Mouse (Mus musculus) erythroblast, embryonic 14.5 days (primary cell): ENCODE measurements around the gene Cerkl. TPM values are rescaled to one million over a fixed set of nuclear protein-coding genes. Genes with fewer than 3 reads are reported as not detected.

Experiments
- H3K27me3 ChIP-seq: 2 replicates; pipeline ENCODE4 v1.6.1; 2012; ENCODE audit warnings: inconsistent platforms; ENCODE audit not compliant: control insufficient read depth
- H3K36me3 ChIP-seq: 2 replicates; pipeline ENCODE4 v1.6.1; 2012; ENCODE audit warnings: mild to moderate bottlenecking, inconsistent platforms; ENCODE audit not compliant: control insufficient read depth
- H3K4me1 ChIP-seq: 2 replicates; pipeline ENCODE4 v1.6.1; 2012; ENCODE audit warnings: inconsistent platforms; ENCODE audit not compliant: control insufficient read depth
- H3K4me3 ChIP-seq: replicated peaks from 2 replicates; pipeline ENCODE3; 2012; ENCODE audit warnings: moderate library complexity, mild to moderate bottlenecking, inconsistent platforms
- H3K9me3 ChIP-seq: 2 replicates; pipeline ENCODE4 v1.6.1; 2012; ENCODE audit warnings: low read length, inconsistent platforms, mixed read lengths; ENCODE audit not compliant: control insufficient read depth
- GATA1 ChIP-seq: IDR thresholded peaks from 2 replicates; pipeline ENCODE4 v1.6.1; 2012; ENCODE audit warnings: low read length, inconsistent platforms, mixed read lengths
- TAL1 ChIP-seq: IDR thresholded peaks from 3 replicates; pipeline ENCODE4 v1.6.1; 2012; ENCODE audit warnings: low read length, inconsistent platforms, mixed read lengths
- polyA plus RNA-seq: library from polyadenylated mRNA; stranded (reverse); fragments of >175 nt; gene quantifications from 2 replicates; pipeline ENCODE4 v1.2.3, GENCODE M21; 2012

The Cerkl gene
- polyA plus RNA-seq, 1 experiment: 0.02 TPM

- Histone ChIP-seq H3K27me3 (peaks cover 66% of the 10 kb centered on the region), H3K9me3 (no peaks in the 10 kb centered on the region), H3K4me3 (no peak overlapping the region), H3K36me3 (no peaks in the 10 kb centered on the region), H3K4me1 (no peaks in the 10 kb centered on the region)
- TF ChIP-seq GATA1 (no peak), TAL1 (no peak)
These were observed 2.8 kb upstream of the Cerkl start for GRCm38 (mm10) chr2:79459061-79460045.

GRCm38 (mm10) chr2:79457932-79458331 lies 1.3 kb upstream of the Cerkl start:
- Histone ChIP-seq H3K27me3 (peaks cover 74% of the 10 kb centered on the region), H3K9me3 (no peaks in the 10 kb centered on the region), H3K36me3 (no peaks in the 10 kb centered on the region), H3K4me1 (no peaks in the 10 kb centered on the region), H3K4me3 (no peak overlapping the region)
- TF ChIP-seq TAL1: no peak
- no peak for TF ChIP-seq GATA1

- H3K4me1 ChIP-seq: no peaks in the 10 kb centered on the region
- no peak overlapping the region for H3K4me3 ChIP-seq
- H3K27me3 ChIP-seq: peaks cover 76% of the 10 kb centered on the region
- TF ChIP-seq GATA1 (no peak), TAL1 (no peak)
- no peaks in the 10 kb centered on the region for H3K9me3 ChIP-seq
- no peaks in the 10 kb centered on the region for H3K36me3 ChIP-seq
These were observed 849 bp upstream of the Cerkl start for GRCm38 (mm10) chr2:79457434-79457833.

GRCm38 (mm10) chr2:79455646-79456045 lies 939 bp downstream of the Cerkl start:
- no peaks in the 10 kb centered on the region for H3K36me3 ChIP-seq
- no peak overlapping the region for H3K4me3 ChIP-seq
- TF ChIP-seq GATA1: no peak
- TF ChIP-seq TAL1: no peak
- H3K4me1 ChIP-seq: no peaks in the 10 kb centered on the region
- peaks cover 78% of the 10 kb centered on the region for H3K27me3 ChIP-seq
- no peaks in the 10 kb centered on the region for H3K9me3 ChIP-seq

GRCm38 (mm10) chr2:79454786-79455446 lies 1.7 kb downstream of the Cerkl start:
- no peaks in the 10 kb centered on the region for H3K4me1 ChIP-seq
- H3K36me3 ChIP-seq: no peaks in the 10 kb centered on the region
- TF ChIP-seq GATA1: no peak
- no peak for TF ChIP-seq TAL1
- H3K9me3 ChIP-seq: no peaks in the 10 kb centered on the region
- peaks cover 71% of the 10 kb centered on the region for H3K27me3 ChIP-seq
- H3K4me3 ChIP-seq: no peak overlapping the region

GRCm38 (mm10) chr2:79453901-79454781 lies 2.4 kb downstream of the Cerkl start:
- TF ChIP-seq GATA1 (no peak), TAL1 (no peak)
- H3K9me3 ChIP-seq: no peaks in the 10 kb centered on the region

GRCm38 (mm10) chr2:79451438-79451837 lies 5.1 kb downstream of the Cerkl start:
- Histone ChIP-seq H3K27me3 (peaks cover 36% of the 10 kb centered on the region), H3K36me3 (no peaks in the 10 kb centered on the region), H3K4me3 (no peak overlapping the region), H3K9me3 (no peaks in the 10 kb centered on the region), H3K4me1 (no peaks in the 10 kb centered on the region)
- no peak for TF ChIP-seq TAL1

More at GRCm38 (mm10) chr2:79453901-79454781, 2.4 kb downstream of the Cerkl start:
- Histone ChIP-seq H3K36me3 (no peaks in the 10 kb centered on the region), H3K27me3 (peaks cover 63% of the 10 kb centered on the region), H3K4me1 (no peaks in the 10 kb centered on the region), H3K4me3 (peak overlapping the region; percentile 9)

GRCm38 (mm10) chr2:79450684-79451394 lies 5.7 kb downstream of the Cerkl start:
- Histone ChIP-seq H3K27me3 (peaks cover 30% of the 10 kb centered on the region), H3K9me3 (no peaks in the 10 kb centered on the region), H3K36me3 (no peaks in the 10 kb centered on the region), H3K4me1 (no peaks in the 10 kb centered on the region), H3K4me3 (no peak overlapping the region)
- TF ChIP-seq GATA1: no peak
- TF ChIP-seq TAL1: no peak
